Mouse (Mus musculus): ENCODE measurements at regions not wholly inside any gene's neighbourhood (a gene's known extent, or its start where the extent isn't known, plus 50 kb on each side); places are given as distances from the start of the nearest gene placed in this dataset.

- intact Hi-C loops (cut with DNase I), result loop anchor here (2.0 kb wide), 1 partner anchor 320 kb away; no protein-coding TSS in a partner anchor
- peak in 1 of 2 experiments; percentile 33 for DNase-seq (ENCODE audit: low spot score in 2 of 2)
Measured at GRCm38 (mm10) chr1:186393005-186393404, 275.9 kb upstream of the Lyplal1 start.

GRCm38 (mm10) chr1:186384440-186384839, 267.3 kb upstream of the Lyplal1 start:
- no peak for DNase-seq (ENCODE audit: low spot score in 2 of 2)
- intact Hi-C loops (cut with DNase I), result no loop called here

DNA sequence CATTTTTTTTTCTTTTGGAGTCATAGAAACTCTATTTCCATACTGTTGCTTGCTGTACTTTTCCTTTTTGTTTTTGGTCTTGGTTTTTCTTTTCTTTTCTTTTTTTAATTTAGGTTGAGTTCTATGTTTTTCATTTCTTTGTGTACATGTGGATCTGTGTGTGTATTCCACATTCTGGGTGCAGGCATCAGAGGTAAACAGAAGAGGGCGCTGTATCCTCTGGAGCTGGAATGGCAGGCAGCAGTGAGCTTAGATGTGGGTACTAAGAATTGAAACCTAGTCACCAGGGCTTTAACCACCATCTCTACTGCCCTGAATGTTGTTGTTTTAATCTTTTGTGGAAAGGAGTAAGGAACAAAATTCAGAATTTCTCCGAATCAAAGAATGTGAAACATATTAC, 266.3 kb upstream of the Lyplal1 start:
- intact Hi-C loops (cut with DNase I), result no loop called here
- DNase-seq (ENCODE audit: low spot score in 2 of 2), result no peak

- DNase-seq (ENCODE audit: low spot score in 2 of 2), result no peak
- intact Hi-C loops (cut with DNase I), result no loop called here
Measured at GRCm38 (mm10) chr1:186383006-186383405, 265.9 kb upstream of the Lyplal1 start.

- no peak for DNase-seq (ENCODE audit: low spot score in 2 of 2)
- intact Hi-C loops (cut with DNase I), result no loop called here
Measured at GRCm38 (mm10) chr1:186379938-186380847, 263.1 kb upstream of the Lyplal1 start.

- intact Hi-C loops (cut with DNase I), result no loop called here
- DNase-seq (ENCODE audit: low spot score in 2 of 2), result no peak
Measured at GRCm38 (mm10) chr1:186376906-186377623, 260.0 kb upstream of the Lyplal1 start.

DNA sequence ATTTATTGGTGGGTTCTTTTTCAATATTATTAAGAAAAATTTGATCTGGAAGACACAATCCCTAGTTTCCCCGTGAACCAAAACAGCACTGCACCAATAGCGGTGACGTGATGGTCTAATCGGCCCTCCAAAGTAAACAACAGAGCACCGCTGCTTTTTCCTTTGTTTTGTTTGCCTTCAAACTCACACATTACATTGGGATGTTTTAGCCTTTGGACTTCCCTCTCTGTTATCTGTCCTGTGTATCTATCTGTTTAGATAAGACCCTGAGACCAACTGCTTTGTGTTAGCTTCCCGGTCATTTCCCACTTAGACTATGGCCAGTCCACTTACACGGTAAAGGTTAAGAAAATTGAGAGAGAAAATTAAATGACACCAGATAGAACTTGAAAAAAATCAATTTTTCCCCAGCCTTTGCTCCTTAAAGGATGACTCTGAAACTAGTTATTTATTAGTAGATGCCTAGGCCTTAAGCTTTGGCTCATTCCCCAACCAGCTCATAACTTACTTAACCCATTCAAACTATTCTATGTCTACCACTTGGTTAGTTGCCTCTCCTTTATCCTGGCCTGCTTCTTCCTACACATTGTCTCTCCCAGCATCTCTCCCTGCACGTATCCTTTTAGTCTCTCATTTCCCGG, 257.0 kb upstream of the Lyplal1 start:
- DNase-seq (ENCODE audit: low spot score in 2 of 2), result no peak
- intact Hi-C loops (cut with DNase I), result no loop called here

DNA sequence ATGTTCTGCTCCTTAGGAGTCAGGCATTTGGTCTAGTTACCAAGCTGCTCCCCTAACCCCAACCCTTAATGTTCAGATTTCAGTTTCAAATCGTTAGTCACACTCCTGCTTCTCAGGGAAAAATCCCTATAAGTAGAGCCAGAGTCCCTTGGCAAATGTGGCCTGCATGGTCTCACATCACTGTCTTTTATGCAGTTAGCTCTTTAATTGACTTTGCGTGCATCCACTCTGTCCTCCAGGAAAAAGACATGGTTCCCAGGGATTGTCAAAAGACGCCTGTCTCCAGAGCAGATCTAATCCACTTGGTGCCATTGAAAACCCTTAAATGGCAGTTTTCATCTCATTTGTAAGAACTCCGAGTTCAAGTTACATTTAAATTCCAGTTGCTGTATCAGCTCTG, 256.3 kb upstream of the Lyplal1 start:
- intact Hi-C loops (cut with DNase I), result no loop called here
- no peak for DNase-seq (ENCODE audit: low spot score in 2 of 2)

- no peak for DNase-seq (ENCODE audit: low spot score in 2 of 2)
- intact Hi-C loops (cut with DNase I), result no loop called here
Measured at GRCm38 (mm10) chr1:186372770-186373353, 255.8 kb upstream of the Lyplal1 start.

- intact Hi-C loops (cut with DNase I), result no loop called here
- DNase-seq (ENCODE audit: low spot score in 2 of 2), result no peak
Measured at GRCm38 (mm10) chr1:186363356-186363755, 246.2 kb upstream of the Lyplal1 start.

DNA sequence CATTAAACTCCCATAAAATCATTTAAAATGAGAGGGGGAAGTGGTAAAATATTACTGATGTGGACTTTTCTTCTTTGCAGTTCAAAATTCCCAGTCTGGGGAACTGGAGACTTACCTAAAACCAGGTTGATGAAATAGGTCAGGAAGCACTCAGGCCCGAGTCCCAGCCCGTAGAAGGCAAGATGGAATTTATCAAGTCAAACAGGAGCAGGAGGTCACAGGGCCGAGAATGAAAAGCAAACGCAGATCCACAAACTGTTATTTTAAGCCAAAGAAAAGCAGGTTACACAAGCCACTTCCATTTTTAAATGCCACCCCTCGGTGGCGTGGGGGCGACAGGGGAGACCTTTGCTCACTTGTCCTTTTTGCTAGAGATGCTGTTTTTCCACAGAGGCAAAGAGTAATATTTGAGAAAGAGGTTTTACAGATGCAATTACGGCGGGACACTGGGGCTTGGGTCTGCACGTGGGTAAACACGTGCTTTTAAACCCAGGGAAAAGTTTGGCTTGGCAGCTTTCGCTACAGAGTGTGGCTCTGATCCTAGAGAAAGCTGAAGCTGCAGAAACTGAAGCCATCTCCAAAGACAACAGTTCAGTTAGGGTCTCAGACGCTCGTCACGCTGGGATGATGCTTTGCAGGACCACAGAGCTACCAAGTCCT, 241.0 kb upstream of the Lyplal1 start:
- intact Hi-C loops (cut with DNase I), result no loop called here
- DNase-seq (ENCODE audit: low spot score in 2 of 2), result peak in 1 of 2 experiments; percentile 14

- intact Hi-C loops (cut with DNase I), result no loop called here
- DNase-seq (ENCODE audit: low spot score in 2 of 2), result no peak
Measured at GRCm38 (mm10) chr1:186354742-186355141, 237.6 kb upstream of the Lyplal1 start.

- intact Hi-C loops (cut with DNase I), result no loop called here
- DNase-seq (ENCODE audit: low spot score in 2 of 2), result no peak
Measured at GRCm38 (mm10) chr1:186354072-186354471, 237.0 kb upstream of the Lyplal1 start.

DNA sequence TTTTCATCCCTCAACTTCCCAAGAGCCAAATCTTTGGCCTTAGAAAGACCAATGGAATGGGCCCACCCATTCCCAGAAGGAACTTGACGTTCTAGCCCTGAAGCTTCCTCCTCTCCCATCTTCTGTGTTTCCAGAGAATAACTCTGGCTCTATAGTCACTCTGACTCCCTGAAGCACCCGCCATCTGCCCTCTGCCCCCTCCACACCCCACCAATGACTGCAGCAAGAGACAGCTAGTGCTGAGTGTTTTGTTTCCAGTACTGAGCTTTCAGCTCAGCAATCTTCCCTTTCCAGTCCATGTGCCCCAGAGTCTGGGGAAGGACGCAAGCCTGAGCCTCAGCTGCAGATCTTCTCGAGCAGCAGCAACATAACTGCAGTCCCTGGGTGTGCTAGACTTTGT, 233.3 kb upstream of the Lyplal1 start:
- no peak for DNase-seq (ENCODE audit: low spot score in 2 of 2)
- intact Hi-C loops (cut with DNase I), result no loop called here

- no peak for DNase-seq (ENCODE audit: low spot score in 2 of 2)
- intact Hi-C loops (cut with DNase I), result no loop called here
Measured at GRCm38 (mm10) chr1:186349966-186350365, 232.9 kb upstream of the Lyplal1 start.

- intact Hi-C loops (cut with DNase I), result no loop called here
Measured at GRCm38 (mm10) chr1:186347413-186348147, 230.5 kb upstream of the Lyplal1 start.

GRCm38 (mm10) chr1:186345449-186345848, 228.3 kb upstream of the Lyplal1 start:
- intact Hi-C loops (cut with DNase I), result no loop called here
- peak in 1 of 2 experiments; percentile 25 for DNase-seq (ENCODE audit: low spot score in 2 of 2)

More at GRCm38 (mm10) chr1:186347413-186348147, 230.5 kb upstream of the Lyplal1 start:
- DNase-seq (ENCODE audit: low spot score in 2 of 2), result no peak

DNA sequence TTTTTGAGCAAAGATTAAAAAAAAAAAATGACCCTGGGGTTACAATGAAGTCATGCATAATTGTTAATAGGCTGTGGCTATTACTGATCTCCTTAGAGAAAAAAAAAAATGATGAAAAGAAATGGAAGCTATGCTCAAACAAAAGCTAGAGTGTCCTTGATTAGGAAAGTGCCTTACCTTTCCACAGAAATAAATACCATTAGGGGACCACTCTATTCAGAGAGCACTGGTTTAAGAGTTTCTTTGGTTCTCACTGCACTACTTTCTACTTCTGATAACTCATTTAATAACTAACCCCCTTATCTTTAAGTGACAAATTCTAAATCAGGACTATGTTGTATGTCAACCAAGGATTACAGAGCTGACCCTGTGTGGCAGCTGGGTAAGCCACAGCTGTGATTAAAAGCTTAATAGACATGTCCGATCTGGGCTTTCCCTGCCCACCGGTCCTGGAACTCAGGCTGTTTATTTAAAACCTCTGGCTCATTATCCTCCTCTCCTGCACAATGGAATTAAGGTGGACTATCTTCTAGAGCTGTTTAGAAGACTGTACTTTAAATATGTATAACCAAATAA, 225.9 kb upstream of the Lyplal1 start:
- DNase-seq (ENCODE audit: low spot score in 2 of 2), result no peak
- intact Hi-C loops (cut with DNase I), result no loop called here
